Mouse (Mus musculus): Measurements from ENCODE around the gene Sema3f.

The Sema3f gene

DNA sequence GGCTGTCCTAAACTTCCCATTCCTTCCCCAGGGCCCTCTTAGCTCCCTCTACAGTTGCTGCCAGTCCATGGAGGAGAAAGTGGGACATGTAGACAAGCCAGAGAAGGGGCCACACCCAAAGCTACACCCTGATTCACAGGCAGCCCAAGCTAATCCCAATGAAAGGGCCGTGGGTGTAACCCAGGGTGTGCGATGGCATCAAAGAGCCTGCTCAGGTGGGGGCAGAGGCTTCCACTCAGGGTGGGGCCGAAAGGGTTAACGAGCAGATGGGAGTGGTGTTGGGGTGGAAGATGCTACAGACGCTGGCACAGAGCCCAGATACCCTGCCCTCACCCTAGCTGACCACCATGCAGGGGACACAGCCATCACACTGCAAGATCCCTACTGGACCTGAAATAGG, 17.5 kb downstream of the Sema3f start:
- no peak for DNase-seq (ENCODE audit: low spot score in 2 of 2)

- no peak for DNase-seq (ENCODE audit: low spot score in 2 of 2)
Observed at GRCm38 (mm10) chr9:107690391-107690790, 19.9 kb downstream of the Sema3f start.

DNA sequence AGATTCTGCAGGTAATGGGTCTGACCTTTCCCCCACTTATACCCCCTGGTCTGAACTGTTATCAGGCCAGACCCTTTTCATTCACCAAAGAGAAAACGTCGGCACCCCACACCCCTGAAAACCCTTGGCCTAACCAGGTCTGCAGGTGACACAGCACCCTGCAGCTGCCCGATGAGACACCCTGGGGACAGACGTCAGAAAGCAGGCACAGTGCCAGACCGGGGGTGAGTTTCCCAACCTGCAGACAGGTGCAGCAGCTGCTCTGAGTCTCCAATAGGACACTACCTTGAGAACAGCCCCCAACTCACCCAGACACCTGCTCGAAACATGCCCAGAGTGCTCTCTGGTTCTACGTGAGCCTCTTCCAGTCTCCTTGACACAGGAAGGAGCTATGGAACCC, 21.3 kb downstream of the Sema3f start:
- no peak for DNase-seq (ENCODE audit: low spot score in 2 of 2)

GRCm38 (mm10) chr9:107688415-107688814, 21.9 kb downstream of the Sema3f start:
- DNase-seq (ENCODE audit: low spot score in 2 of 2): no peak

DNA sequence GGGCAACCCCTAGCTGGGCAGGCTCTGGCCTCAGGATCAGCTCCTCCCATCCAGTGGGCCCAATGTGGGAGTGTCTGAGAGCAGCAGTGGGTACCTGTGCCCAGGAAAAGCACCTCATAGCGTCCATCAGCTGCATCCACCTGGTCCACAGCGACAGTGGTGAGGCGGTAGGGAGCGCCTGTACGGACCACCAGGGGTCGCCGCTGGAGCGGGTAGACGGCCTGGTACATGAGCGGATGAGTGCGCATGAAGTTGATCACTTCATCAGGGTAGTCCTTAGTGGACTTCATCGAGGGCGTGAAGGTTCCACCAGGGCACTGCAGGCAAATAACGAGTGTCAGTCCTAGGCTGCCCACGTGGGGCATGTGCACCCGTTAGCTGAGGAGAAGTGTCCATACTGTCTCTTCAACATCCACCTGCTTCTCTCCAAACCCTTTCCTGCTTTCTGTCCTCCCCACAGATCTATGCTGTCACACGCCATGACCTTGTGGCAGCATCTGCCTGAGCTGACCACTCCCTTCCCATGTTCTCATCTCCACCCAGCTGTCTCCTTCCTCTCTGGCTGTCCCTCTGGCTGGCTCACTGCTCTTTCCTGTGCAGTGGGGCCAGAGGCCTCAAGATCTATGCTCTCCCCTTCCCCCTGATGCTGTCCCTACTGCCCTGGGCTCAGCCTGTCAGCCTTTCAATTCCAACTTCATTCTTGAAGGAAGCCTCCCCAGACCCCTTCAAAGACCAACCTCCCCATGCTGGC, 24.9 kb downstream of the Sema3f start:
- peak in 1 of 2 experiments; percentile 33 for DNase-seq (ENCODE audit: low spot score in 2 of 2)

GRCm38 (mm10) chr9:107682405-107682804, 27.9 kb downstream of the Sema3f start:
- no peak for DNase-seq (ENCODE audit: low spot score in 2 of 2)

DNA sequence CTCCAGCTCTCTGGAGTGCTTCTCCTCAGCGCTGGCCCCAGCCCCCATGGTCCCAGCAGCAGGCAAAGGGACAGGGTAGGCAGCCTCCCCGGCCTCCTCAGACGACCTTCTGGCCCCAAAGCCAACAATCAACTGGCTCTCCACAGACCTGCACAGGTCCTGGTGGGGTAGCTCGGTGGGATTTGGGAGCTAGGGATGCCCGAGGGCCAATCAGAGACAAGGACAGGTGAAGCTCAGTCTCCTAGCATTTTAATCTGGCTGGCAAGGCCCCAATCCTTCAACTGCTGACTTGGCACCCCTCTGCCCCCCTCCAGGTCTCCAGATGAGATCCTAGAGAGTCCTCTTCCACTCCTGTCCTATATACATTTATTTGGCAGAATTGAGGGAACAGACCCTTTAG, 30.8 kb downstream of the Sema3f start, which contains the start of gene Gnat1:
Gnat1 (minus strand) TSS at position 212 of the 400 bp plus-strand sequence.
- no peak for DNase-seq (ENCODE audit: low spot score in 2 of 2)

DNA sequence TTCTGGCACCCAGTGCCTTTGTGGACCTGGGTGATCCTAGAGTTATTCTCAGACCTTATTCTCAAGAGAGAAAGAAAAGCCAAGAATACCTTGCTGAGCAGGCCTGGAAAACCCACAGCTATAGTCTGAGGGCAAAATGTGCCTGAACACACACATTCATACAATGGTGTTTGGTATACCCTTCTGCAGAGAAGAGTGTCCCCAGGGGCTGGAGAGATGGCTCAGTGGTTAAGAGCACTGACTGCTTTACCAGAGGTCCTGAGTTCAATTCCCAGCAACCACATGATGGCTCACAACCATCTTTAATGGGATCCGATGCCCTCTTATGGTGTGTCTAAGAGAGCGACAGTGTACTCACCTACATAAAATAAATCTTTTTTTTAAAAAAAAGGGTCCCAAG, 31.4 kb downstream of the Sema3f start:
- no peak for DNase-seq (ENCODE audit: low spot score in 2 of 2)

- peak; percentile 73 to 80 for DNase-seq (ENCODE audit: low spot score in 2 of 2)
Observed at GRCm38 (mm10) chr9:107677819-107678526, 32.3 kb downstream of the Sema3f start.

DNA sequence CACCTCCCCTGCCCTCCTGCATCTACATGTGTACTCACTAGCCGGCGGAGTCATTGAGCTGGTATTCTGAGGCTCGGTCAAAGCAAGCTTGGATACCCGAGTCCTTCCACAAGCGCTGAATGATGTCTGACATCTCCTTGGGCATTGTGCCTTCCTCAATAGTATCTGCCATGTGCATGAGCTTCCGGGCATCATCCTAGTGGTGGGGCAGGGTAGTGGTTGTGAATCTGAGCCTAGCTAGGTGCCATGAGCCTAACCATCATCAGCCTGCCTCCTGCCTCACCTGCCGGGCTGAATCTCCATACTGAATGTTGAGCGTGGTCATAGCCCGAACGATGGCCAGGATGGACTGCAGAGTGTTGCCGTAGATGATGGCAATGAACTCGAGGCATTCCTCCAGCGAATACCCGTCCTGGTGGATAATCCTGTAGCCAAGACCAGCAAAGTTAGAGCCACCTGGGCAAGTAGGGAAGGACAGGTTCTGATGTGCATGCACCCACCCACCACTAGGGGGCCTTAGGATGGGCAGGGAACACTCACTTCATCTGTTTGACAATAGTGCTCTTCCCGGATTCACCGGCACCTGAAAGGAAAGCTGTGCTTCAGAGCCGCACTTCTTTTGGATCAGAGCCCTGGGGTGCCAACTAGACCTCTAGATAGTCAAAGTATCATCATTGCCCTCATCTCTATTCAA, 33.0 kb downstream of the Sema3f start:
- DNase-seq (ENCODE audit: low spot score in 2 of 2): peak; percentile 30 to 55

DNA sequence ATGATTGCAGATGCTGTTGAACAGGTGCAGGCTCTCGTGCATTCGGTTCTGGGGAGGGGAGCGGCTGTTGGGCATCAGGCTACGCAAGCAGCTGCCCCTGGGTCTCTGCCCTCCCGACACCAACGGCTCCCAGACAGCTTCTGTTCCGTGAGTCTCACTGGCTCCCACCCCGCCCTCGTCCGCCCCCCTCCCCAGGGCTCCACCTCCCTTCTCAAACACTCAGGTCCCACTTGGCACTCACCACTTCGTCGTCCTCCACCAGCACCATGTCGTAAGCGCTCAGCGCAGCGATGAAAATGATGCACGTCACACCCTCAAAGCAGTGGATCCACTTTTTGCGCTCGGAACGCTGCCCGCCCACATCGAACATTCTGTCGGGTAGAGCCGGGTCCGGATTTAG, 34.0 kb downstream of the Sema3f start:
- no peak for DNase-seq (ENCODE audit: low spot score in 2 of 2)

GRCm38 (mm10) chr9:107675671-107676301, 34.5 kb downstream of the Sema3f start:
- DNase-seq (ENCODE audit: low spot score in 2 of 2): peak in 1 of 2 experiments; percentile 35

- DNase-seq (ENCODE audit: low spot score in 2 of 2): no peak
Observed at GRCm38 (mm10) chr9:107674609-107675429, 35.5 kb downstream of the Sema3f start.

GRCm38 (mm10) chr9:107670259-107670658, 40.0 kb downstream of the Sema3f start:
- DNase-seq (ENCODE audit: low spot score in 2 of 2): no peak

- no peak for DNase-seq (ENCODE audit: low spot score in 2 of 2)
Observed at GRCm38 (mm10) chr9:107669480-107669945, 40.8 kb downstream of the Sema3f start, which contains the start of gene Slc38a3. Slc38a3 (minus strand) TSS chr9:107669530.

GRCm38 (mm10) chr9:107668916-107669315, 41.4 kb downstream of the Sema3f start:
- DNase-seq (ENCODE audit: low spot score in 2 of 2): no peak

DNA sequence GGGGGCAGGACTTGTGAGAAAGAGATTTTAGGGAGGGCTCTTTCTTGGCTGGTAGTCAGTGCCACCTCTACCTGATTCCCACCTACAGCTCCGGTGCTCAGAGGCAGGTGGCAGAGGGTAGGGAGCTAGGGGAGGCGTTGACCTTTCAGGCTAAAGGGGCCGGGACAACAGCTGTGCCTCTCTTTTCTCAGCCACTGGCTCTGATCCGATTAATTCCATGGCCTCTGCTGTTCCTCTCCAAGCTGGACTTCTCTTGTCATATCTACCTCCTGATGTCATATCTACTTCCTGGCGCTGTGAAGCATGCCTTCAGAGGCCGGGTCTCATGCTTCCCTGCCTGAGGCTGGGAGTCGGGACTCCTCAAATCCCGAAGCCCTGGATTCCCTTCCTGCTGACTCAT, 42.3 kb downstream of the Sema3f start:
- no peak for DNase-seq (ENCODE audit: low spot score in 2 of 2)

GRCm38 (mm10) chr9:107667219-107667618, 43.1 kb downstream of the Sema3f start:
- no peak for DNase-seq (ENCODE audit: low spot score in 2 of 2)

DNA sequence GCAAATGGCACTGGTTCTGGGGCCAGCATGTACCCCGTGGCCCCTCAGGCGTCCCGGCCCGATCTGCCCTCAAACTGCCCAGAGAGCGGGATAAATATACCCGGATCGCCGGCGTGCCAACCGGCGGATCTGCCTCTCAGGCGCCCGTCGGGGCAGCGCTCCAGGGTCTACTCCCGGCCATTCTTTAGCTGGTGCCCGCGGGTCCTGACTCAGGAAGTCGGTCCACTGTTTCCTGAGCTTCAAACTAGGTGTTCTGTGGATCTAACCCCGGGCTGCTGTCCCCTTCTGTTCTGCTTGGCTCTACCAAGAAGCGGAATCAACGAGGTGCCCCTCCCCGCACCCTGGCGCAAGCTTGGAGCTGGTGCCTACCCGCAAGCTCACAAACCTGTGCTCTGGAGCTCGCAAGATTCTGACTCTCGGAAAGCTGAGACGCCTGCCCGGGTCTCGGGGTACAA, 43.5 kb downstream of the Sema3f start:
- DNase-seq (ENCODE audit: low spot score in 2 of 2): no peak

GRCm38 (mm10) chr9:107665308-107665707, 45.0 kb downstream of the Sema3f start:
- DNase-seq (ENCODE audit: low spot score in 2 of 2): no peak

DNA sequence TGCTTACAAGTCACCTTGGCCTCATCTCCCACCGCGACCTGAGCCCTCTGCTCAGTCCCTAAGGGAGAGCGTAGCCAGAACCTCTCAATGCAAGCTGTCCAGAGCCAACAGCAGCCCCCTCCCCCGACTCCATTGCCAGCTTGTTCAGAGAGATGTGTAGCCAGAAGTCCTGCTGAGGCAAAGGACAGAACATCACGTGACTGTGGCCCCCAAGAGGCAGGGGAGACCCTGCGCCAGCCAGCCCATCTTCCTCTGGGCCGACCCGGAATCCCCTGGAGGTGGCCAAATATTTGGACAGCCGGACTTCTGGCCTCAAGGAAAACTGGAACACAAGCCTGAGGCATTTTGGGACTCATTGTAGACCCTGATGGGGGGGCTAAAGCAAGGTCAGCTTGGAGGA, 46.8 kb downstream of the Sema3f start:
- DNase-seq (ENCODE audit: low spot score in 2 of 2): no peak

Measured in natural killer cell, adult 2 months (primary cell).